Mouse (Mus musculus): ENCODE results near the gene Hprt. TPM values are rescaled to one million over a fixed set of nuclear protein-coding genes. Genes with fewer than 3 reads are reported as not detected.

Hprt gene
- polyA plus RNA-seq, 1 experiment, result 63.6 TPM

- H3K4me2 ChIP-seq (ENCODE audit: low read depth), result no peak overlapping the region
- H3K79me2 ChIP-seq (ENCODE audit: control insufficient read depth, insufficient read depth), result no peaks in the 10 kb centered on the region
- TF ChIP-seq USF1 (IDR thresholded peaks at IDR 0.05; ENCODE audit: low read depth) (no peak), MYOD1 (IDR thresholded peaks at IDR 0.05; ENCODE audit: control insufficient read depth in 1 of 3, insufficient read length in 2 of 3, low read depth in 2 of 3) (no peak), TCF3 (IDR thresholded peaks at IDR 0.05; ENCODE audit: insufficient read length, low read depth) (no peak)
- H3K27me3 ChIP-seq (ENCODE audit: control insufficient read depth, insufficient read depth, insufficient read length), result no peaks in the 10 kb centered on the region
- H3K36me3 ChIP-seq (ENCODE audit: control insufficient read depth, insufficient read depth), result no peaks in the 10 kb centered on the region
- no peak overlapping the region for H3K4me3 ChIP-seq
- no peak overlapping the region for H3ac ChIP-seq (ENCODE audit: control insufficient read depth, insufficient read length)
Measured at GRCm38 (mm10) chrX:52961559-52962110, 26.3 kb upstream of the Hprt start.

- Histone ChIP-seq H3K4me2 (ENCODE audit: low read depth) (no peak overlapping the region), H3ac (ENCODE audit: control insufficient read depth, insufficient read length) (no peak overlapping the region), H3K4me3 (no peak overlapping the region), H3K36me3 (ENCODE audit: control insufficient read depth, insufficient read depth) (no peaks in the 10 kb centered on the region), H3K27me3 (ENCODE audit: control insufficient read depth, insufficient read depth, insufficient read length) (no peaks in the 10 kb centered on the region), H3K79me2 (ENCODE audit: control insufficient read depth, insufficient read depth) (no peaks in the 10 kb centered on the region)
- no peak for TF ChIP-seq MAX (IDR thresholded peaks at IDR 0.05; ENCODE audit: low read depth)
Measured at GRCm38 (mm10) chrX:52965149-52965548, 22.8 kb upstream of the Hprt start.

- Histone ChIP-seq H3K79me2 (ENCODE audit: control insufficient read depth, insufficient read depth) (no peaks in the 10 kb centered on the region), H3K27me3 (ENCODE audit: control insufficient read depth, insufficient read depth, insufficient read length) (no peaks in the 10 kb centered on the region), H3ac (ENCODE audit: control insufficient read depth, insufficient read length) (no peak overlapping the region), H3K4me3 (no peak overlapping the region), H3K4me2 (ENCODE audit: low read depth) (peak overlapping the region; percentile 58), H3K36me3 (ENCODE audit: control insufficient read depth, insufficient read depth) (no peaks in the 10 kb centered on the region)
- TF ChIP-seq MYOD1 (IDR thresholded peaks at IDR 0.05; ENCODE audit: control insufficient read depth in 1 of 3, insufficient read length in 2 of 3, low read depth in 2 of 3), result no peak
- TF ChIP-seq POLR2A (IDR thresholded peaks at IDR 0.05; ENCODE audit: insufficient read length, low read depth), result no peak
Measured at GRCm38 (mm10) chrX:52971211-52972006, 16.5 kb upstream of the Hprt start.

GRCm38 (mm10) chrX:52972129-52972528, 15.8 kb upstream of the Hprt start:
- Histone ChIP-seq H3K36me3 (ENCODE audit: control insufficient read depth, insufficient read depth) (no peaks in the 10 kb centered on the region), H3ac (ENCODE audit: control insufficient read depth, insufficient read length) (no peak overlapping the region), H3K79me2 (ENCODE audit: control insufficient read depth, insufficient read depth) (no peaks in the 10 kb centered on the region), H3K4me3 (no peak overlapping the region), H3K27me3 (ENCODE audit: control insufficient read depth, insufficient read depth, insufficient read length) (no peaks in the 10 kb centered on the region), H3K4me2 (ENCODE audit: low read depth) (peak overlapping the region; percentile 58)
- peak; percentile 16 for TF ChIP-seq SRF (IDR thresholded peaks at IDR 0.05; ENCODE audit: control insufficient read depth, insufficient read length, low read depth)
- TF ChIP-seq MAX (IDR thresholded peaks at IDR 0.05; ENCODE audit: low read depth), result no peak

GRCm38 (mm10) chrX:52972680-52973079, 15.3 kb upstream of the Hprt start:
- Histone ChIP-seq H3K36me3 (ENCODE audit: control insufficient read depth, insufficient read depth) (no peaks in the 10 kb centered on the region), H3K27me3 (ENCODE audit: control insufficient read depth, insufficient read depth, insufficient read length) (no peaks in the 10 kb centered on the region), H3ac (ENCODE audit: control insufficient read depth, insufficient read length) (no peak overlapping the region), H3K79me2 (ENCODE audit: control insufficient read depth, insufficient read depth) (no peaks in the 10 kb centered on the region), H3K4me3 (no peak overlapping the region), H3K4me2 (ENCODE audit: low read depth) (peak overlapping the region; percentile 58)
- TF ChIP-seq USF1 (IDR thresholded peaks at IDR 0.05; ENCODE audit: low read depth) (no peak), POLR2A (IDR thresholded peaks at IDR 0.05; ENCODE audit: insufficient read length, low read depth) (no peak), REST (IDR thresholded peaks at IDR 0.05; ENCODE audit: insufficient read depth, insufficient read length) (no peak), TCF3 (IDR thresholded peaks at IDR 0.05; ENCODE audit: insufficient read length, low read depth) (no peak)

- Histone ChIP-seq H3K79me2 (ENCODE audit: control insufficient read depth, insufficient read depth) (no peaks in the 10 kb centered on the region), H3K4me3 (no peak overlapping the region), H3K27me3 (ENCODE audit: control insufficient read depth, insufficient read depth, insufficient read length) (no peaks in the 10 kb centered on the region), H3K36me3 (ENCODE audit: control insufficient read depth, insufficient read depth) (no peaks in the 10 kb centered on the region), H3ac (ENCODE audit: control insufficient read depth, insufficient read length) (no peak overlapping the region), H3K4me2 (ENCODE audit: low read depth) (no peak overlapping the region)
- TF ChIP-seq CEBPB (IDR thresholded peaks at IDR 0.05; ENCODE audit: insufficient read depth, poor library complexity, severe bottlenecking) (no peak), REST (IDR thresholded peaks at IDR 0.05; ENCODE audit: insufficient read depth, insufficient read length) (no peak), E2F4 (IDR thresholded peaks at IDR 0.05; ENCODE audit: insufficient read depth) (no peak), MYOD1 (IDR thresholded peaks at IDR 0.05; ENCODE audit: control insufficient read depth in 1 of 3, insufficient read length in 2 of 3, low read depth in 2 of 3) (no peak), POLR2A (IDR thresholded peaks at IDR 0.05; ENCODE audit: insufficient read length, low read depth) (no peak), MAX (IDR thresholded peaks at IDR 0.05; ENCODE audit: low read depth) (no peak), POLR2AphosphoS2 (IDR thresholded peaks at IDR 0.05; ENCODE audit: insufficient read length, low read depth) (no peak), SRF (IDR thresholded peaks at IDR 0.05; ENCODE audit: control insufficient read depth, insufficient read length, low read depth) (no peak), TCF12 (IDR thresholded peaks at IDR 0.05; ENCODE audit: insufficient read depth, poor library complexity, severe bottlenecking) (no peak), MYOG (IDR thresholded peaks at IDR 0.05; ENCODE audit: control insufficient read depth in 1 of 3, insufficient read depth in 1 of 3, insufficient read length in 2 of 3, low read depth in 2 of 3) (no peak), USF1 (IDR thresholded peaks at IDR 0.05; ENCODE audit: low read depth) (no peak), TCF3 (IDR thresholded peaks at IDR 0.05; ENCODE audit: insufficient read length, low read depth) (no peak)
Measured at GRCm38 (mm10) chrX:52978576-52978975, 9.4 kb upstream of the Hprt start.
